Mouse (Mus musculus) embryonic fibroblast, embryonic 13.5 days (primary cell): ENCODE data around the gene Ltf.

Experiments
- CTCF ChIP-seq: IDR thresholded peaks from 2 replicates; pipeline ENCODE4 v1.5.1; 2011; ENCODE audit warnings: mild to moderate bottlenecking, control low read depth, low read length, moderate library complexity, borderline replicate concordance; ENCODE audit not compliant: insufficient read depth
- POLR2A ChIP-seq: IDR thresholded peaks from 2 replicates; pipeline ENCODE4 v1.6.1; 2011; ENCODE audit warnings: low read depth, mild to moderate bottlenecking, control low read depth, low read length, moderate library complexity

DNA sequence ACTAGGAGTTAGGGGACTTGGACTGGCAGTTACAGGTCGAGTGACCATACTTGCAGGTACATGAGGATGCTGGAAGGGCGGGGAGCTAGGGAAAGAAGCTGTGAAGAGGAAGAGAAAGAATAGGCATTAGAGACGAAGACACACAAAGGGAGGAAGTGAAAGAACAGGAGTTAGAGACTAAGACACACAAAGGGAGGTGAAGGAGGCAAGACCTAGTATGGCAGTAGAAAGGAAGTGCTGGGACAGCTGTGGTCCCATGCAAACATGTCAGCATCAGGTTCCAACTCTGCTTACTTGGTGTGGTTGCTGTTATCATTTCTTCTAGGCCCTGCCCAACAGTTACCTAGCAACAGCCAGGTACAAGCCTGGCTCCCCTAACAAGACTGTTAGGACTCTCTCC, 9.3 kb upstream of the Ltf start:
- no peak for TF ChIP-seq POLR2A
- no peak for TF ChIP-seq CTCF
